Mouse (Mus musculus) MEL (cell line): Measurements from ENCODE around the gene Vmn1r237.

Source experiments
- CTCF ChIP-seq, 3 experiments: IDR thresholded peaks in 2 of 3; conservative IDR thresholded peaks in 1 of 3; 2 replicates each; pipeline ENCODE4 v1.5.1; 2011 to 2012; ENCODE audit warnings: low read length in 3 of 3, low read depth in 2 of 3, mild to moderate bottlenecking in 2 of 3, improper control_type of control experiment in 1 of 3, inconsistent platforms in 1 of 3, mixed read lengths in 1 of 3, moderate library complexity in 1 of 3; ENCODE audit not compliant: control insufficient read depth in 1 of 3, insufficient read depth in 1 of 3, poor library complexity in 1 of 3, severe bottlenecking in 1 of 3
- EP300 ChIP-seq, 2 experiments: IDR thresholded peaks; 2 replicates each; pipeline ENCODE4 v1.6.1; 2011; ENCODE audit warnings: improper control_type of control experiment in 2 of 2, low read length in 2 of 2, low read depth in 1 of 2, mild to moderate bottlenecking in 1 of 2
- GATA1 ChIP-seq: IDR thresholded peaks from 2 replicates; pipeline ENCODE4 v1.6.1; 2011; ENCODE audit warnings: low read depth, low read length, improper control_type of control experiment
- MAZ ChIP-seq: IDR thresholded peaks from 2 replicates; pipeline ENCODE4 v1.6.1; 2012; ENCODE audit warnings: low read depth, mild to moderate bottlenecking, inconsistent platforms, low read length, improper control_type of control experiment
- SIN3A ChIP-seq: IDR thresholded peaks from 2 replicates; pipeline ENCODE4 v1.6.1; 2012; ENCODE audit warnings: low read length, improper control_type of control experiment, inconsistent platforms
- TCF12 ChIP-seq: IDR thresholded peaks from 2 replicates; pipeline ENCODE4 v1.6.1; 2014; ENCODE audit warnings: low read depth, mild to moderate bottlenecking, inconsistent platforms, low read length, improper control_type of control experiment, moderate library complexity

GRCm38 (mm10) chr17:21282642-21283041 lies 29.0 kb upstream of the Vmn1r237 start, which contains the start of gene Vmn1r236:
- no peak for TF ChIP-seq TCF12
- TF ChIP-seq GATA1, result no peak
- TF ChIP-seq CTCF (IDR thresholded peaks at IDR 0.05 in 2 of 3, conservative IDR thresholded peaks at IDR 0.05 in 1 of 3; ENCODE audit: control insufficient read depth in 1 of 3, insufficient read depth in 1 of 3, low read depth in 2 of 3, low read length in 3 of 3, poor library complexity in 1 of 3, severe bottlenecking in 1 of 3), result no peak
- no peak for TF ChIP-seq MAZ
- no peak for TF ChIP-seq EP300 (IDR thresholded peaks at IDR 0.05; ENCODE audit: low read depth in 1 of 2, low read length in 2 of 2)
- no peak for TF ChIP-seq SIN3A
